Mouse (Mus musculus): ENCODE data around the gene Mrps23.
"Not testable (repeated sequence)": the region's sequence is repeated elsewhere in the genome, so short reads cannot be mapped to it uniquely, and the experiment has no call there.

Mrps23 gene

DNA sequence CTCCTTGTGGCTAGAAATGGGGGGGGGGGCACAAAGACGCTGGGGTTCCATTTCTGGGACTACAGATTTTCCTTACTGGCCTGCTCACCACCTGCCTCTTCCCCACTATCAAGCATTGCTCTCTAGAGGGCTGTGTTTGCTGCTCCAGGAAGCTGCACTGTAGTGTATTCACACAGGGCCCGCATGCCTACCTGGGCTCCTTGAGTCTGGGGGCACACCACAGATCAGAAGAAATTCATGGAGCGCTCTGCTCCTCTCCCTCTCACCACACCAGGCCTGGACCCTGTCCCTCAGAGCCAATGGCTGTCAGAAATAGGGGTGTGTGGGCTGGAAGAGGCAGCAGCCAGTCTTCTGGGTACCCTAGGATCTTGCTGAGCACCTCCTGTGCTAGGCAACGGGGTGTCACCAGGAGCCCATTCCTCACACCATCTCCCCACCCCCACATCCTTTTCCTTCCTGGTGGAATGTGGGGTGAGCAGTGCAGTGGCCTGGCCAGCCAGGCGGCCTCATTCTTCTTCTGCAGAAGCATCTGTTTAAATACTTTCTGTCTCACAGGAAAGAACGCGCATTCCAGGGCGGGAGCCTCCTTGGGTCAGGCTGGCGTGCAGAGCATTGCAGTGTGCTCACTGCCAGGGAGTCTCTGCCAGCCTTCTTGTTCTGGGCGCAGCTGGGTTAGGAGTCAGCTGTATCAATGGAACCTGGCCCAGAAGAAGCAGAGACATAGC, 31.4 kb upstream of the Mrps23 start:
- no peak for ATAC-seq (ENCODE audit: insufficient number of reproducible peaks, low FRiP score, low TSS enrichment)

DNA sequence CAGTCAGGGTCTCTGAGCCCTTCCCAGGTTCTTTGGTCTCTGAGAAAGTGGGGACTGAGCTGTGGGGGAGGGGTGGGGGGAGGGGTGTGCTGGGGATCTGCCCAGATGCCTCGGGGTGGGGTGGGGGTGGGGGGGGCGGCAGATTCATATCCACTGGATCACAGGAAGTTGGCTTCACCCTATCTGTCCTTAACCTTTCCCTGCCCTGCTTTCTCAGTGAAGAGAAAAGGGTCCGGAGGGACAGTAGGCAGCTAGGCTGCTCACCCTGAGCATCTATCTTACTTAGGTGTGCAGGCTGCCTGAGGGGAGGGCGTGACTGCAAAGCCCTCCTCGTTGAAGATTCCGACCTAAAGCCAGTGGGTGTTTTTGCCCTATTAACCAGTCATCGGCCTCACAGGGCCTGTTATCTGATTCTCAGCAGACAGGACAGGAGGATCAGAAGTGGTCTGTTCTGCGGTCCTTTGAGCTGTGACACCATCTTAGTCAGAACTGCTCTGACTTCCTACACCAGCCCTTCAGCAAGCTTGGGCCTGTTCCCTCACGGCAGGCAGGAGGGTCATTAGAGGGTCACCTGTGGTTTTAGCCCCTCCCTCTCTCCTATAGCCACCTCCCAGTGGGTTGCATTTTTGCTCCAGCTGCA, 30.7 kb upstream of the Mrps23 start:
- ATAC-seq (ENCODE audit: insufficient number of reproducible peaks, low FRiP score, low TSS enrichment) = no peak

DNA sequence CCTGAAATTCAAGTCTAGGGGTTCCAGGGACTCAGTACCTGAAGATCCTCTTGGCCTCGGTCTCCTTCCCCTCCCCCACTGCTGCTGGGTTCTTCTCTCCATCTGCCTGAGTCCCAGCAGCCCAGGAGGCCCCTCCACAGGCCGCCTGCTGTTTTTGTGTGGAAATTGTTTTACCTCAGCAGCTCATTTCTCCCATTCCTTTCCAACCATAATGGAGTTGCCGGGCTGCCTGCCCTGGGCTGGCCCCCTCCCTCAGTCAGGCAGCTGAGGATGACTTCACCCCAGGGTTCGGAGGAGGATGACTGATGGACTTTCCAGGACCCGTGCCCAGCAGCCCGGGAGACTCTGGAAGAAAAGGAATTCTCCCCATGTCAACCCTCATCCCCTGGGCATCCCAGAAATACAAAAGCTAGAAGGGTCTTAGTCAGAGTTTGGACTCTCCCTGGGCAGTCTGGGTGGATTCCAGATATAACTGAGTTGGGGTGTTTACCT, 23.7 kb upstream of the Mrps23 start:
- ATAC-seq (ENCODE audit: insufficient number of reproducible peaks, low FRiP score, low TSS enrichment) = no peak

DNA sequence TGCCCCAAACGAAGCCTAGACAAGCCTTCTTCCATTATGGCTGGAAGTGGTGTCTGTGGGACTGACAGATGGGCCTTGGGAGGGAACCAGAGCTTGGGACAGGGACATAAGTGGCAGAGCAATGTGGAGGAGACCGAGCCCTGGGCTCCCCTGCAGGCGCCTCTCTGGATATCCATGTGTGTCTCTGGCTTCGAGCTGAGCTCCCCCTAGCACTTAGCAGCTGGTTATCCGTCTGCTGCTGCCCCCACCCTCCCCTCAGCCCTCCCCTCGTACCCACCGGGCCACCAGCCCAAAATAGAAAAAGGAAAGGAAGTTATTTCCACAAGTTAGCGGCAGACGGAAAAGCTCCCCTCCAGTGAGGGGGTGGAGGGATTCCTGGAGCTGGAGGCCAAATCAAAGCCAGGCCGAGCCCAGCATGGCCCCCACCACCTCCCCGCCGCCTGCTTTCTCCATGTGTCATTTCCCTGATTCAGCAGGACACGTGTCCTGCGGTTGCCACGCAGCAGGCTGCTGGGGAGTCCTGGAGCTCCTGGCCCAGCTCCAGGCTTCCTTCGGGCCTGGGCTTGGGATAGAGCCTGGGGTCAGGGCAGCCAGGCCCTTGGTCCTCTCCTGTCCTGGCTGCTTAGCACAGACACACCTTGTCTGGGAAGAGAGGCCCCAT, 23.1 kb upstream of the Mrps23 start:
- peak; percentile 56; the same call in 1 of the 2 replicates for ATAC-seq (ENCODE audit: insufficient number of reproducible peaks, low FRiP score, low TSS enrichment)

DNA sequence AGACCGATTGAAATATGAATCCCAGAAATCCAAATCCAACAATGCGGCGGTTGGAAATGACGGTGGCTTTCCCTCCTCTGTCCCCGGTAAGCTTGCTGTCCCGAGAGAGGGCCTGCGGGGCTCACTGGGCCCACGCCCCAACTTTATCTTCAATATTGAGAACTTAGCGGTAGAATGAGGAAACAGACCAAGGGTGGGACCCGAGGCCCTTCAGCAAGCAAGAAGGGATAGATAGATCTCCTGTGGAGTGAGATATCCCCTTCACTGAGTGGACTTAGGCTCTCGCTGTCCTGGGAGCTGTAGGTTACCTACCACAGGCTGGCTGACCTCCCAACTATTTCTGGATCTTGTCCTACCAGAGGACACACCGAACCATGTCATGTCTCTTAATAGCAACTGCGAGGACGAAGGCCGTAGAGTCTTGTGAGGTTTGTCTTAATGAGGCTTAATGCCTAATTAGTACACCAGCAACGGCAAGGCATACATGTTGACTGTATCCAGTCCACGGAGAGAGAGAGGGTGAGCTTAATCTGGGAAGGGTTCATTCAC, 19.5 kb upstream of the Mrps23 start:
- no peak for ATAC-seq (ENCODE audit: insufficient number of reproducible peaks, low FRiP score, low TSS enrichment)

DNA sequence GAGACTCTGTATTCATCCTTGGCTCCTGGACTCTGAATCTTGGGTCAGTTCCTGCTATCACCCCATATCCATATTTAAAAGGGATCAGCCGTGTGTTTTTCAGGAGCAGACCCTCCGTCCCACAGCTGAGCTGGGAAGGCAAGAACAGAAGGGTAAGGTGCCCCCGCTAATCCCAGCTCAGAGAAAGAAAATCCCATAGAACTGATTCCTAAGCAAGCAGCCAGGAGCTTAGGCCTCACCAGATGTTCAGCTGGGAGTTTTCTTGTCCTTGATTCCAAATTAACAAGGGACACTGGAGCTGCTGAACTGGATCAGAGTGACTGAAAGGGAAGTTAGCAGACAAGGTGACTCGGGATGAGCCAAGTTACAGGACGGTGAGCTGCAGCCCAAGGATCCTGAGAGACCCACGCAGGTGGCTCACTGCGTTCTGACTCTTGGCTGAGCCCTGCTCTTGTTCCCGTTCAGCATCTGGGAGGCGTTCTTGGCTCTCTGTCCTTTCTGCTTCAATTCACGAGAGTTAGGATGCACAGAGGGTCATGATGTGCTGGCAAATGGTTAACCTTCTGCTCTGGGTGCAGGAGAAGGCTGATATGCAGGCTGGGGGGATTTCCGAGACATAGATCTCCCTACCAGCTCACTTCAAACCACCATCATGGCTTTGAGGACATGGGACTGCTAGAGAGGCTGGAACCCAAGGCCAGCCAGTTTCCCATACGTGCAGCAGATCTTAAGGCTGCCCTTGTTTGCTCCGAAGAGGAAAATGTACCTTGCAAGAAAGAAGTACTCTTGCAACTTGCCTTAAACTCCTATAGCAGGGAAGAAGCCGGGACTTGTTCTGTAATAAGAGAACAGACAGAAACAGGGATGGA, 17.9 kb upstream of the Mrps23 start:
- ATAC-seq (ENCODE audit: insufficient number of reproducible peaks, low FRiP score, low TSS enrichment) = no peak

DNA sequence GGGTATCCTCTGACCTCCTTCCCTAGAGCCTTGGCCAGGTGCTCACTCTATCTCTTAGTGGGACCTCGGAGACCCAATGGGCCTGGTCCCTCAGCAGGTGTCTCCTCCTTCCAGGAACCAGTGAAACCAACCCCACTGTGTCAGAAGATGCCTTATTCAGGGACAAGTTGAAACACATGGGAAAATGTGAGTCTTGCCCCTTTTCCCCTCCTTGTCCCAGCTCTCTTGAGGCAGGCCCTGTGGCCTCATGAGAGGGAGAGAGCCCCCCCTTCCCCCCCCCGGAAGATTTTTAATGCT, 17.3 kb upstream of the Mrps23 start:
- ATAC-seq (ENCODE audit: insufficient number of reproducible peaks, low FRiP score, low TSS enrichment) = no peak

DNA sequence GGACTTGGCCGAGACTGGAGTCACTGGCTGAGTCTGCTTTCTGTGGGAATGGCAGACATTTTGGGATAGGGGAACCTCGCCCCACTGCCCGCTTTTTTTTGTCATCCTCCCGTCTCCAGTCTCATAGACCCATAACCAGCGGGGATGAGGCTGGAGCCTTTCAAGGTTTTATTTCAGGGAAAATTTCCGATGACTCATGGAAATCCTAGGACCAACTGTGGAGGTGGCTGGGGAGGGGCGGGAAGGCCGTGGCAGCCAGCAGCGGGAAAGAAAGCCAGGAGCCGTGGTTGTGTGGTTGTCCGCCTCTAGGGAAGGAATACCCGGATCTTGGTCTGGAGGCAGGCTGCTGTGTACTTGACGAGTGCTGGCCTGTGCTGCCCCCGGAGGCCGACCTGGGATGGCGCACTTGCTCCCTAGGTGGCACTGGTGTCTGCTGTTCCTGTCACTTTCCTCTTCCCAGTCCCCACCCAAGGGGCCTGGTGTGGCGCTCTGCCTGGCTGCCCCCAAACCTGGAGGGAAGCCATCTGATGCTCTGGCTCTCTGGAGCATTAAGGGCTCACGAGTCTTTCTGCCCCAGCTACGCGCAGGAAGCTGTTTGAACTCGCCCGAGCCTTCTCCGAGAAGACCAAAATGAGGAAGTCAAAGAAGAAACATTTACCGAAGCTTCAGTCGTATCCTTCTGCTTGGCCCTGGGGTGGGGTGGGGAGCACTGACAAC, 16.6 kb upstream of the Mrps23 start:
- ATAC-seq (ENCODE audit: insufficient number of reproducible peaks, low FRiP score, low TSS enrichment) = peak; percentile 95

DNA sequence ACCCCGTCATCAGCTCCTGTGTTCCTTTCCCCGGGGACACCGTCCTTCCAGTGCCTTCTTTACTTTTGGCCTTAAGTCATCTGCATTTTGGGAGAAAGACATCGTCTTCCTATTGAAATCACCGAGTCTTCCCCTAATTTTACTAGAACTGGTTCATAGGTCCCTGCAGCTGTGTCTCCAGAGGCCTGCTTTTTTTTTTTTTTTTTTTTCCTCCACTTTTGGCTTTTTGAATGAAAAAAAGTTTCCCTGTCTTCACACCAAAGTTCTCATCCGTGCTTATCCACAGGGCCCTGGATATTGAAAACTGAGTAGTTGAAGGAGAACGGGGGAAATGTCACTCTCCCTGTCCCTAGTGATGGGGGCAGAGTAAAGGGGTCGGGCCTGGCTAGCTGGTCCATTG, 16.0 kb upstream of the Mrps23 start:
- ATAC-seq (ENCODE audit: insufficient number of reproducible peaks, low FRiP score, low TSS enrichment) = no peak

DNA sequence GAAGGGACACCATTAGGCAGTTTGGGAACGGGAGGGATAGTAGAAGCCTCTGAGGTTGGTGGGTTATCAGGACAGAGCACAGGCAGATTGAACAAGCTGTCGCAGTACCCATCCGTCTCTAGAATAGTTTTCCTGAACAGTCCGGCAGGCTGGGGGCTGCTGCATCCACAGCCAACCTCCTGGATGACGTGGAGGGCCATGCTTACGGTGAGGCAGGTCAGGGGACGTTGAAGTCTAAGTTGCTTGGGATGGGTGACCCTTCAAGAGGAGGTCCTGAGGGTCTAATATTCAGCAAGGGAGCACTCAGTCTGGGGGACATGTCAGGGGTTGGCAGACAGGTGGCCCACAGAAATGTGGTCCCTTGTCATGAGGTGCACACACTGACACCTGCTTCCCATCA, 15.6 kb upstream of the Mrps23 start:
- no peak for ATAC-seq (ENCODE audit: insufficient number of reproducible peaks, low FRiP score, low TSS enrichment)

DNA sequence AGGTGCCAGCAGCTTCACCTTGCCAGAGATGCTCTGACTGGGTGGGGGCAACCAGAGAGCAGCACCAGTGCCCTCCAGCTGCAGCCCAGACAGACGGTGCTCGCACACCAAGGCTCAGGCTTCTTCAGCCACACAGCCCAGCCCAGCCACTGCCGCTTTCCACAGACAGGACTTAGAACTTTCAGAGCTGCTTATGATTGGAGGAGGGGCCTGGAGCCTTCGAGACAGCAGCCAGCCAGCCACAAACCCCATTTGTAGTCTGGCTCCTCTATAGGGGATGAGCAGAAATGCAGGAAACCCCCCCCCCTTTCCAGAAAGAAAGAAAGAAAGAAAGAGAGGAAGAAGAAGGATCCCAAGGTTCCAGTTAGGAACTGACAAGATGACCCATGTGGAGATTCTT, 11.6 kb upstream of the Mrps23 start:
- ATAC-seq (ENCODE audit: insufficient number of reproducible peaks, low FRiP score, low TSS enrichment) = no peak

DNA sequence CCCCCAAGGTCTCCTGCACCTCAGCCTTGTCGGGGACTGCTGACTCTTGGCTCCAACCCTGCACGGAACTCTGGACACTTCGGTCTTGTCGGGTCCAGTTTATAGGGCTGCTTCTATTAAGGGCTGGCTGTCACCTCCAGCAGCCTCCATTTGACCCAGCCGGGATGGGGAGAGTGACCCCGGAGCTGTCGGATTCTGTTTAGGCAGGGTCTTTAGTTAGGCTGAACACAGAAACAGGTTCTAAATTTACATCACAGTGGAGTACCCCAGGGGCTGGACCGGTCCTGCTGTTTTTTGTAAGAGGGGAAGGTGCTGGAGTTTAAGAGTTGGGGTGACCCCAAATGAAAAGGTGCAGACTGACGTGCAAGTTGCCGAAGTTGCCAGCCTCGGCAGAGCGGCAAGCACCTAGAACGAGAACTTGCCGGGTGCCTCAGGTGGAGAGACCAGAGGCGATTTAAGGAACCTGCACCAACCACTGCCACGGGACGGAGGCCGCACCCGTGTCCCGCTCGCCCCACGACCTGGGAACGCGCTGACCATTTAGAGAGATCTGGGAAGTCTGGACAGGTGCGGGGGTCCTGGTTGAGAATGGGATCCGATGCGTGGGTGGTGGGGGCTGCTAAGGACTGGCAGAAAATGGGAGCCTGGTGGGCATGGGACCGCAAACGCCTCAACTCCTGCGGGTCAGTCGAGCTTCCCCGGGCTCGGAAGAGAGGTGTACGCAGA, 10.9 kb upstream of the Mrps23 start:
- no peak for ATAC-seq (ENCODE audit: insufficient number of reproducible peaks, low FRiP score, low TSS enrichment)

DNA sequence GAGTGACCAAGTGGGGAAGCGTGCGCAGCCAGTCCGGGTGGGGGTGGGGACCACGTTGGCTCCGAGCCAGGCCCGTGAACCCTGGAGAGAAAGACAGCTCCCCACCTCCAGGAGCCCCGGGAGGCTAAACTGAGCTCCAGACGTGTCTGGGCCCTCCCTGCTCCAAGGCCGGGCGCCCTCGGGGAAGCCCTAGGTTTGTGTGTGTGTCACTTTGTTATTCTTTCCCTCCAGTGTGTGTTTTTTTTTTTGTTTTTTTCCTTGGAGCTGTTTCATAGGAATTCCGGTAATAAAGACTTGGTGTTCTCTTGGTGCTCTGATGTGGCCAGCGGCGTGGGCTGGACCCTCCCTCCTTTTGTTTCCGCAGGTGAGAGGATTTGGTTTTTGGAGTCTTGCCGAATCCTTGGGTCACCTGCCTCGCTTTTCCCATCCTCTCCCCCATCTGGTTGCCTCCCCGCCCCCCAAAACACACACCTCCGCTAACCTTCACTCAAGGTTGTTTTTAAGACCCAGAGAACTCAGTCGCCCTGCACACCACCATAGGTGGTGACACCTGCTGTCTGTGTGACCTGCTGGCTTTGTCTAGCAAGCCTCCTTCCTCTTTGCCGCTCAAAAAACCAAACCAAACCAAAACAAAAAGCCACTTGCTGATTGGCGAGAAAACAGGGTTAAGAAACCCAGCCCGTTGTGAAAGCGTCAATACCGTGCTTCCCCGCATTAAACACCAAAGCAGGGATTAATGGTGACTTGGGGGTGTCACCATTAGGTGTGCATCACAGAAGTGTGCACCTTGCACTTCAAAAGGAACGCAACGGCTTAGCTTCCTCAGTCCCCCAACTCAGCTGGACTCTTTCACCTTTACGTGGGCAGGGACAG, 10.1 kb upstream of the Mrps23 start:
- ATAC-seq (ENCODE audit: insufficient number of reproducible peaks, low FRiP score, low TSS enrichment) = no peak

DNA sequence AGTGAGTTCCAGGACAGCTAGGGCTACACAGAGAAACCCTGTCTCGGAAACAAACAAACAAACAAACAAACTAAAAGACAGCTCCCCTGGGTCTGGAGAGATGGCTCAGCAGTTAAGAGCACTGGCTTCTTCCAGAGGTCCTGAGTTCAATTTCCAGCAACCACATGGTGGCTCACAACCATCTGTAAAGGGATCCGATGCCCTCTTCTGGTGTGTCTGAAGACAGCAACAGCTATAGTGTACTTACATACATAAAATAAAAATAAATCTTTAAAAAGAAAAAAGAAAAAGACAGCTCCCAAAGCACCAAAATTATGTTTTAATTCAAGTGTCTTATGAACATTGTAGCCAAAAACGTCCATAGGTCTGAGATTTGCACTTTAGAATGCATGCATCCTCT, 8.5 kb upstream of the Mrps23 start:
- ATAC-seq (ENCODE audit: insufficient number of reproducible peaks, low FRiP score, low TSS enrichment) = not testable (repeated sequence)

DNA sequence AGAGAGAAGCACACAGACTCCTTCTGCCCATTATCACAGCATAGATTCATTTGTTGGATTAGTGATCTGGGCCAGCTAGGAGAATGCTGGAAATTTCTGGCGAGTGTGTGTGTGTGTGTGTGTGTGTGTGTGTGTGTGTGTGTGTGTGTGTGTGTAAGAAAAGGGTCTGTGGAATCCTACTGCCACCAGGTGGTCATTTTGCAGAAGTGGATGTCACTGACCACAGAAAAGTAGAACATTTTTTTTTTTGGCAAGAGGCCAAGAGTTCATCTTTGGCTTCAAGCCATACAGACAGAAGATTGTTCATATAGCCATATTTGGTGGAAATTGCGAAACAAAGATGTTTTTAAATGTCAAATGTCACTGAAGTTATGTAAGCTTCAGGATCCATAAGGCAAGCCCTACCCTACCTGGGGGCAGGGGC, 7.0 kb upstream of the Mrps23 start:
- ATAC-seq (ENCODE audit: insufficient number of reproducible peaks, low FRiP score, low TSS enrichment) = no peak

DNA sequence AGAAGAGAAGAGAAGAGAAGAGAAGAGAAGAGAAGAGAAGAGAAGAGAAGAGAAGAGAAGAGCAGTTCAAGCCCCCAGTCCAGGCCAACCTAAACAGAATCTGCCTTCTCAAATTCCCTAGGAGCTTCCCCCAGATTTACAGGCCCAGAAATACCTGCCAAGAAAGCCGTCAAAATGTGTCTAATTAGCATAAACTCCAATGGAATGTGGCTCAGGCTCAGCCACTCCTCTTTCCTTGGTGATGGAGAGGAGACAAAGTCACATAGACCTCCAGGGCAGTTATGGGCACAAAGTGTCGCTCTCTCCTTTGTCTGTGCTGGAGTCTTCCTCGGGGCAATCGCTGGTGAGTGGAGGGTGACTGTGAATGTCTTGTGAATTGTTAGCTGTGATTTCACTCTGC, 6.0 kb upstream of the Mrps23 start:
- no peak for ATAC-seq (ENCODE audit: insufficient number of reproducible peaks, low FRiP score, low TSS enrichment)

DNA sequence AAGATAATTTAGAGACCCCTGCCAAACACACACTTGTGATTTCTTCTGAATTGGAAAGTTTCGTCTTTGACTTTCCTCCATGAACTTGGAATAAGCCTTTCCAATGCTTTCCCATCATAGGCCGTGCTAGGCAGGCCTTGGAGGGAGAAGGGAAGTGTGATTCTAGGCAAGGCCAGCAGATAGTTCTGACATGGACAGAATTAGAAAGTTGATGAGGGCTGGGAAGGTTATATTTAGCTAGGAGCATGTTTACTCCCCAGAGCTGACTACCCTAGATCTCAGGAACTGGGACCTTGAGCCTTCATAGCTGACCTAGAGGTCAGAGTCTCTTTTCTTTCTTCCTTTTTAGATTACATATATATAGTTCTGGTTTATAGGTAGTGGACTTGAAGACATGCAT, 3.0 kb upstream of the Mrps23 start:
- ATAC-seq (ENCODE audit: insufficient number of reproducible peaks, low FRiP score, low TSS enrichment) = no peak

DNA sequence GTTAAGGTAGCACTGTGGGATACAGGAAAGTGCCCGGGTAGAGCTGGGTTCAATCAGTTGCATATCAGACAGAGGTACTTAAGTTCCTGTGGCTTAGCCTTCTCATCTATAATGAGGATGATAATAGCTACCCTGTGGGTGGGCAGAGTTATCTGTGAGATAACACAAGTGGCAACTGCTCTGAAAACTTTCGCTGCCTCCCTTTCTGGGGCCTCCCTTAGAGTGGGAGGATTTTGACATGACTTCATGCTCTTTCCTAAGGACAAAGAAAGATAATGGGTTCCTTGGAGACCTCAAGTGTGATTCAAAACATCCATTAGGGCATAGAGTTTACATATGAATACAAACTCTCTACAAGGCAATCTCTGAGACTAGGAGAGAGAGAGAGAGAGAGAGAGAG, 2.1 kb upstream of the Mrps23 start:
- no peak for ATAC-seq (ENCODE audit: insufficient number of reproducible peaks, low FRiP score, low TSS enrichment)
